Mouse (Mus musculus) neural tube, embryonic 11.5 days (tissue): ENCODE measurements around the gene Gdi2. TPM values are rescaled to one million over a fixed set of nuclear protein-coding genes. Genes with fewer than 3 reads are reported as not detected.

Source experiments
- ATAC-seq: fragments of 200-750 bp; cut with Nextera tagmentation; 2 replicates; pipeline ENCODE4 v1.8.0; 2017; ENCODE audit warnings: moderate number of reproducible peaks, mild to moderate bottlenecking, moderate TSS enrichment, moderate library complexity; ENCODE audit not compliant: insufficient read depth, low FRiP score, low TSS enrichment
- DNase-seq: peaks from one replicate; pipeline ENCODE4 v3.0.0-alpha.2; 2015; ENCODE audit warnings: low spot score
- H3K27ac ChIP-seq: fragments of 300-500 bp; sonication (generic); 2 replicates; pipeline ENCODE4 v1.5.1; 2014; ENCODE audit warnings: low read depth, mild to moderate bottlenecking, low read length
- H3K27me3 ChIP-seq: fragments of 300-500 bp; sonication (generic); 2 replicates; pipeline ENCODE4 v1.6.1; 2014; ENCODE audit warnings: mild to moderate bottlenecking, low read length, mixed read lengths; ENCODE audit not compliant: control insufficient read depth, insufficient read depth
- H3K36me3 ChIP-seq: fragments of 300-500 bp; sonication (generic); 2 replicates; pipeline ENCODE4 v1.6.1; 2014; ENCODE audit warnings: mild to moderate bottlenecking, low read length, moderate library complexity, mixed read lengths; ENCODE audit not compliant: control insufficient read depth, insufficient read depth
- H3K4me1 ChIP-seq: fragments of 300-500 bp; sonication (generic); 2 replicates; pipeline ENCODE4 v1.6.1; 2014; ENCODE audit warnings: low read length, mixed read lengths; ENCODE audit not compliant: control insufficient read depth, insufficient read depth
- H3K4me2 ChIP-seq: fragments of 300-500 bp; sonication (generic); 2 replicates; pipeline ENCODE4 v1.6.1; 2014; ENCODE audit warnings: low read depth, mild to moderate bottlenecking, moderate library complexity
- H3K4me3 ChIP-seq: fragments of 300-500 bp; sonication (generic); 2 replicates; pipeline ENCODE4 v1.5.1; 2014; ENCODE audit warnings: low read depth, low read length
- H3K9ac ChIP-seq: fragments of 300-500 bp; sonication (generic); 2 replicates; pipeline ENCODE4 v1.6.1; 2014; ENCODE audit warnings: mild to moderate bottlenecking, low read length
- H3K9me3 ChIP-seq: fragments of 300-500 bp; sonication (generic); 2 replicates; pipeline ENCODE4 v1.6.1; 2016; ENCODE audit warnings: low read length; ENCODE audit not compliant: control insufficient read depth
- WGBS: fragments of 180-500 bp; shearing (Covaris S2); extraction: QIAGEN DNeasy Blood & Tissue Kit; methylation state at CpG from one replicate; pipeline ENCODE4 v1.1.7; 2014; 5-methylcytosine and 5-hydroxymethylcytosine counted together
- polyA plus RNA-seq: library from polyadenylated mRNA; unstranded; fragments of >200 nt; fragmentation: Nextera tagmentation; extraction: Ambion mirVana; gene quantifications from 2 replicates; pipeline ENCODE4 v1.2.1, GENCODE M21; 2014

Gdi2 gene
- polyA plus RNA-seq, 1 experiment from 2014 or later = 494 TPM

- Histone ChIP-seq H3K27ac (no peak overlapping the region), H3K4me3 (no peak overlapping the region), H3K36me3 (peaks cover 7% of the 10 kb centered on the region), H3K27me3 (no peaks in the 10 kb centered on the region), H3K4me1 (no peaks in the 10 kb centered on the region), H3K4me2 (no peak overlapping the region), H3K9me3 (no peaks in the 10 kb centered on the region), H3K9ac (no peak overlapping the region)
- DNase-seq (no peak), ATAC-seq (no peak)
- WGBS = 91% methylated on average over 1 of the region's 1 CpGs
Observed at GRCm38 (mm10) chr13:3594311-3594710, 56.4 kb downstream of the Gdi2 start.

GRCm38 (mm10) chr13:3596232-3596631 is 58.4 kb downstream of the Gdi2 start:
- no peaks in the 10 kb centered on the region for H3K9me3 ChIP-seq
- H3K9ac ChIP-seq = no peak overlapping the region
- no peak overlapping the region for H3K4me3 ChIP-seq
- no peak overlapping the region for H3K4me2 ChIP-seq
- H3K4me1 ChIP-seq = no peaks in the 10 kb centered on the region
- no peak for DNase-seq
- H3K27ac ChIP-seq = no peak overlapping the region
- ATAC-seq = no peak
- WGBS = 95% methylated on average over 6 of the region's 6 CpGs
- no peaks in the 10 kb centered on the region for H3K27me3 ChIP-seq
- H3K36me3 ChIP-seq = peaks cover 5% of the 10 kb centered on the region

- Histone ChIP-seq H3K9me3 (no peaks in the 10 kb centered on the region), H3K4me1 (no peaks in the 10 kb centered on the region), H3K27ac (no peak overlapping the region), H3K4me3 (peak overlapping the region; percentile 80), H3K36me3 (no peaks in the 10 kb centered on the region), H3K4me2 (peak overlapping the region; percentile 73), H3K27me3 (no peaks in the 10 kb centered on the region), H3K9ac (peak overlapping the region; percentile 68)
- 29% methylated on average over 8 of the region's 8 CpGs for WGBS
- ATAC-seq = no peak
- no peak for DNase-seq
Observed at GRCm38 (mm10) chr13:3609780-3610117, 71.9 kb downstream of the Gdi2 start.

- DNase-seq = peak; percentile 51
- Histone ChIP-seq H3K4me3 (peak overlapping the region; percentile 80), H3K27me3 (no peaks in the 10 kb centered on the region), H3K9ac (peak overlapping the region; percentile 68), H3K4me2 (peak overlapping the region; percentile 73), H3K27ac (peak overlapping the region; percentile 78), H3K9me3 (no peaks in the 10 kb centered on the region), H3K4me1 (no peaks in the 10 kb centered on the region), H3K36me3 (no peaks in the 10 kb centered on the region)
- ATAC-seq = no peak; the same call in 1 of the 2 replicates
- under 1% methylated on average over 48 of the region's 50 CpGs for WGBS
Observed at GRCm38 (mm10) chr13:3610118-3610794, 72.4 kb downstream of the Gdi2 start.

GRCm38 (mm10) chr13:3610795-3611438 is 73.1 kb downstream of the Gdi2 start, which contains the start of gene Fam208b:
Gene Fam208b, minus strand, starts transcription at chr13:3611108.
- DNase-seq (peak; percentile 99), ATAC-seq (peak; percentile 99)
- WGBS = under 1% methylated on average over 57 of the region's 58 CpGs
- no peaks in the 10 kb centered on the region for H3K9me3 ChIP-seq
- H3K36me3 ChIP-seq = no peaks in the 10 kb centered on the region
- peak within 1 kb of the TSS; percentile 78 for H3K27ac ChIP-seq
- no peaks in the 10 kb centered on the region for H3K4me1 ChIP-seq
- peak within 1 kb of the TSS; percentile 80 for H3K4me3 ChIP-seq
- peak within 1 kb of the TSS; percentile 68 for H3K9ac ChIP-seq
- H3K4me2 ChIP-seq = peak within 1 kb of the TSS; percentile 73
- no peaks in the 10 kb centered on the region for H3K27me3 ChIP-seq

Other genes with a start within 250 kb of the Gdi2 start
- 22.7 and 23.4 TPM in 2 replicates for gene Fam208b, start 73.0 kb downstream of the Gdi2 start, polyA plus RNA-seq
- 9.7 and 11.9 TPM in 2 replicates for gene Asb13, start 96.0 kb downstream of the Gdi2 start, polyA plus RNA-seq